Mouse (Mus musculus): Measurements from ENCODE around the gene Brsk1. TPM values are rescaled to one million over a fixed set of nuclear protein-coding genes. Genes with fewer than 3 reads are reported as not detected.

The Brsk1 gene
- polyA plus RNA-seq, 1 experiment from 2014 or later, result 6.8 TPM

- 89% methylated on average over 4 of the region's 4 CpGs for WGBS
- no peaks in the 10 kb centered on the region for H3K27me3 ChIP-seq (replicated peaks)
- no peaks in the 10 kb centered on the region for H3K9me3 ChIP-seq (replicated peaks)
- peaks cover 8% of the 10 kb centered on the region; the same call in 1 of the 2 replicates for H3K36me3 ChIP-seq
- H3K27ac ChIP-seq (replicated peaks), result no peak overlapping the region
- ATAC-seq (ENCODE audit: low FRiP score), result no peak
- peaks cover 60% of the 10 kb centered on the region for H3K4me1 ChIP-seq
- H3K4me2 ChIP-seq, result no peak overlapping the region
- H3K4me3 ChIP-seq (replicated peaks), result no peak overlapping the region
- 0 out of 2 replicates have a peak overlapping the region, but pooled peaks have one; percentile 14 for H3K9ac ChIP-seq (replicated peaks)
Measured at GRCm38 (mm10) chr7:4655393-4655792, 35.0 kb upstream of the Brsk1 start.

- Histone ChIP-seq H3K36me3 (peaks cover 8% of the 10 kb centered on the region; the same call in 1 of the 2 replicates), H3K9ac (replicated peaks) (0 out of 2 replicates have a peak overlapping the region, but pooled peaks have one; percentile 14), H3K4me1 (peaks cover 65% of the 10 kb centered on the region), H3K27ac (replicated peaks) (no peak overlapping the region), H3K4me2 (peak overlapping the region; percentile 89), H3K4me3 (replicated peaks) (no peak overlapping the region), H3K9me3 (replicated peaks) (no peaks in the 10 kb centered on the region), H3K27me3 (replicated peaks) (no peaks in the 10 kb centered on the region)
- no peak for ATAC-seq (ENCODE audit: low FRiP score)
- WGBS, result 88% methylated on average over 1 of the region's 1 CpGs
Measured at GRCm38 (mm10) chr7:4655916-4656315, 34.5 kb upstream of the Brsk1 start.

- no peaks in the 10 kb centered on the region for H3K9me3 ChIP-seq (replicated peaks)
- peaks cover 58% of the 10 kb centered on the region for H3K4me1 ChIP-seq
- no peak for ATAC-seq (ENCODE audit: low FRiP score)
- WGBS, result 70% methylated on average over 1 of the region's 1 CpGs
- H3K36me3 ChIP-seq, result peaks cover 8% of the 10 kb centered on the region; the same call in 1 of the 2 replicates
- H3K27ac ChIP-seq (replicated peaks), result no peak overlapping the region
- no peaks in the 10 kb centered on the region for H3K27me3 ChIP-seq (replicated peaks)
- H3K9ac ChIP-seq (replicated peaks), result peak overlapping the region; percentile 96
- H3K4me3 ChIP-seq (replicated peaks), result peak overlapping the region; percentile 91
- peak overlapping the region; percentile 89 for H3K4me2 ChIP-seq
Measured at GRCm38 (mm10) chr7:4656818-4657217, 33.6 kb upstream of the Brsk1 start.

- WGBS, result 53% methylated on average over 9 of the region's 9 CpGs
- ATAC-seq (ENCODE audit: low FRiP score), result no peak
- H3K9me3 ChIP-seq (replicated peaks), result no peaks in the 10 kb centered on the region
- no peaks in the 10 kb centered on the region for H3K27me3 ChIP-seq (replicated peaks)
- H3K27ac ChIP-seq (replicated peaks), result peak overlapping the region; percentile 96; the same call in 1 of the 2 replicates
- H3K9ac ChIP-seq (replicated peaks), result peak overlapping the region; percentile 96
- peak overlapping the region; percentile 89 for H3K4me2 ChIP-seq
- peaks cover 11% of the 10 kb centered on the region; the same call in 1 of the 2 replicates for H3K36me3 ChIP-seq
- peak overlapping the region; percentile 91 for H3K4me3 ChIP-seq (replicated peaks)
- peaks cover 54% of the 10 kb centered on the region for H3K4me1 ChIP-seq
Measured at GRCm38 (mm10) chr7:4657521-4658127, 32.8 kb upstream of the Brsk1 start.

- Histone ChIP-seq H3K9ac (replicated peaks) (peak overlapping the region; percentile 96), H3K27ac (replicated peaks) (peak overlapping the region; percentile 96), H3K4me2 (peak overlapping the region; percentile 89), H3K27me3 (replicated peaks) (no peaks in the 10 kb centered on the region), H3K4me3 (replicated peaks) (peak overlapping the region; percentile 91), H3K36me3 (peaks cover 13% of the 10 kb centered on the region), H3K9me3 (replicated peaks) (no peaks in the 10 kb centered on the region), H3K4me1 (peaks cover 52% of the 10 kb centered on the region)
- peak; percentile 87 for ATAC-seq (ENCODE audit: low FRiP score)
- under 1% methylated on average over 76 of the region's 78 CpGs for WGBS
Measured at GRCm38 (mm10) chr7:4658128-4658907, 32.1 kb upstream of the Brsk1 start.

- Histone ChIP-seq H3K27ac (replicated peaks) (peak within 1 kb of the TSS; percentile 96), H3K36me3 (peaks cover 20% of the 10 kb centered on the region), H3K4me1 (peaks cover 50% of the 10 kb centered on the region), H3K9ac (replicated peaks) (peak within 1 kb of the TSS; percentile 96), H3K9me3 (replicated peaks) (no peaks in the 10 kb centered on the region), H3K27me3 (replicated peaks) (no peaks in the 10 kb centered on the region), H3K4me2 (peak within 1 kb of the TSS; percentile 89), H3K4me3 (replicated peaks) (peak within 1 kb of the TSS; percentile 91)
- under 1% methylated on average over 54 of the region's 54 CpGs for WGBS
- ATAC-seq (ENCODE audit: low FRiP score), result peak; percentile 97
Measured at GRCm38 (mm10) chr7:4658912-4659551, 31.4 kb upstream of the Brsk1 start, which contains the start of gene Ppp6r1. Gene Ppp6r1 (minus strand): TSS chr7:4659019.

GRCm38 (mm10) chr7:4659911-4660443 lies 30.4 kb upstream of the Brsk1 start:
- peaks cover 29% of the 10 kb centered on the region for H3K36me3 ChIP-seq
- no peaks in the 10 kb centered on the region for H3K9me3 ChIP-seq (replicated peaks)
- no peak for ATAC-seq (ENCODE audit: low FRiP score)
- 51% methylated on average over 3 of the region's 3 CpGs for WGBS
- no peaks in the 10 kb centered on the region for H3K27me3 ChIP-seq (replicated peaks)
- H3K4me1 ChIP-seq, result peaks cover 46% of the 10 kb centered on the region
- H3K4me3 ChIP-seq (replicated peaks), result peak overlapping the region; percentile 91
- peak overlapping the region; percentile 89 for H3K4me2 ChIP-seq
- H3K27ac ChIP-seq (replicated peaks), result peak overlapping the region; percentile 96
- peak overlapping the region; percentile 96; the same call in 1 of the 2 replicates for H3K9ac ChIP-seq (replicated peaks)

- Histone ChIP-seq H3K4me3 (replicated peaks) (no peak overlapping the region), H3K4me2 (no peak overlapping the region), H3K27me3 (replicated peaks) (no peaks in the 10 kb centered on the region), H3K36me3 (peaks cover 54% of the 10 kb centered on the region), H3K27ac (replicated peaks) (no peak overlapping the region), H3K9me3 (replicated peaks) (no peaks in the 10 kb centered on the region), H3K9ac (replicated peaks) (no peak overlapping the region), H3K4me1 (peaks cover 15% of the 10 kb centered on the region)
- ATAC-seq (ENCODE audit: low FRiP score), result no peak
- WGBS, result 83% methylated on average over 8 of the region's 8 CpGs
Measured at GRCm38 (mm10) chr7:4663179-4663578, 27.2 kb upstream of the Brsk1 start.

GRCm38 (mm10) chr7:4663742-4664141 lies 26.7 kb upstream of the Brsk1 start:
- ATAC-seq (ENCODE audit: low FRiP score), result no peak
- H3K27ac ChIP-seq (replicated peaks), result no peak overlapping the region
- no peaks in the 10 kb centered on the region for H3K27me3 ChIP-seq (replicated peaks)
- H3K36me3 ChIP-seq, result peaks cover 59% of the 10 kb centered on the region
- no peak overlapping the region for H3K4me3 ChIP-seq (replicated peaks)
- no peaks in the 10 kb centered on the region for H3K9me3 ChIP-seq (replicated peaks)
- H3K4me2 ChIP-seq, result no peak overlapping the region
- WGBS, result 78% methylated on average over 2 of the region's 2 CpGs
- H3K9ac ChIP-seq (replicated peaks), result no peak overlapping the region
- H3K4me1 ChIP-seq, result peaks cover 15% of the 10 kb centered on the region

GRCm38 (mm10) chr7:4666871-4667270 lies 23.5 kb upstream of the Brsk1 start:
- no peaks in the 10 kb centered on the region for H3K27me3 ChIP-seq (replicated peaks)
- H3K4me2 ChIP-seq, result no peak overlapping the region
- 97% methylated on average over 5 of the region's 5 CpGs for WGBS
- no peaks in the 10 kb centered on the region for H3K9me3 ChIP-seq (replicated peaks)
- no peak overlapping the region for H3K27ac ChIP-seq (replicated peaks)
- peaks cover 83% of the 10 kb centered on the region for H3K36me3 ChIP-seq
- no peak overlapping the region for H3K4me3 ChIP-seq (replicated peaks)
- no peak overlapping the region for H3K9ac ChIP-seq (replicated peaks)
- ATAC-seq (ENCODE audit: low FRiP score), result no peak
- H3K4me1 ChIP-seq, result peaks cover 3% of the 10 kb centered on the region; the same call in 1 of the 2 replicates

- WGBS, result 95% methylated on average over 8 of the region's 8 CpGs
- Histone ChIP-seq H3K4me3 (replicated peaks) (no peak overlapping the region), H3K9ac (replicated peaks) (no peak overlapping the region), H3K4me2 (no peak overlapping the region), H3K4me1 (peaks cover 6% of the 10 kb centered on the region; the same call in 1 of the 2 replicates), H3K9me3 (replicated peaks) (no peaks in the 10 kb centered on the region), H3K27me3 (replicated peaks) (no peaks in the 10 kb centered on the region), H3K27ac (replicated peaks) (no peak overlapping the region), H3K36me3 (peaks cover 71% of the 10 kb centered on the region)
- no peak for ATAC-seq (ENCODE audit: low FRiP score)
Measured at GRCm38 (mm10) chr7:4668506-4668905, 21.9 kb upstream of the Brsk1 start.
